Mouse (Mus musculus) inflammation-experienced regulatory T-cells, adult 6 months (primary cell): Measurements from ENCODE around the gene Senp7. TPM values are rescaled to one million over a fixed set of nuclear protein-coding genes. Genes with fewer than 3 reads are reported as not detected.
A peak's percentile ranks its signal among the peaks of the same experiment; 100 is the strongest.
"Not testable (repeated sequence)": the region's sequence is repeated elsewhere in the genome, so short reads cannot be mapped to it uniquely, and the experiment has no call there.

Source experiments
- ATAC-seq: one replicate; pipeline ENCODE4 v1.8.0; 2017
- polyA plus RNA-seq, 3 experiments: library from polyadenylated mRNA; unstranded; fragments of 100-300 nt; shearing (Covaris generic); gene quantifications; one replicate each; pipeline ENCODE4 v1.2.1; 2017

Senp7 gene
- polyA plus RNA-seq, 3 experiments from 2014 or later = 47.4 to 75.2 (median 62.0) TPM

GRCm38 (mm10) chr16:56068523-56069070 lies 20.5 kb downstream of the Senp7 start:
- ATAC-seq = no peak

DNA sequence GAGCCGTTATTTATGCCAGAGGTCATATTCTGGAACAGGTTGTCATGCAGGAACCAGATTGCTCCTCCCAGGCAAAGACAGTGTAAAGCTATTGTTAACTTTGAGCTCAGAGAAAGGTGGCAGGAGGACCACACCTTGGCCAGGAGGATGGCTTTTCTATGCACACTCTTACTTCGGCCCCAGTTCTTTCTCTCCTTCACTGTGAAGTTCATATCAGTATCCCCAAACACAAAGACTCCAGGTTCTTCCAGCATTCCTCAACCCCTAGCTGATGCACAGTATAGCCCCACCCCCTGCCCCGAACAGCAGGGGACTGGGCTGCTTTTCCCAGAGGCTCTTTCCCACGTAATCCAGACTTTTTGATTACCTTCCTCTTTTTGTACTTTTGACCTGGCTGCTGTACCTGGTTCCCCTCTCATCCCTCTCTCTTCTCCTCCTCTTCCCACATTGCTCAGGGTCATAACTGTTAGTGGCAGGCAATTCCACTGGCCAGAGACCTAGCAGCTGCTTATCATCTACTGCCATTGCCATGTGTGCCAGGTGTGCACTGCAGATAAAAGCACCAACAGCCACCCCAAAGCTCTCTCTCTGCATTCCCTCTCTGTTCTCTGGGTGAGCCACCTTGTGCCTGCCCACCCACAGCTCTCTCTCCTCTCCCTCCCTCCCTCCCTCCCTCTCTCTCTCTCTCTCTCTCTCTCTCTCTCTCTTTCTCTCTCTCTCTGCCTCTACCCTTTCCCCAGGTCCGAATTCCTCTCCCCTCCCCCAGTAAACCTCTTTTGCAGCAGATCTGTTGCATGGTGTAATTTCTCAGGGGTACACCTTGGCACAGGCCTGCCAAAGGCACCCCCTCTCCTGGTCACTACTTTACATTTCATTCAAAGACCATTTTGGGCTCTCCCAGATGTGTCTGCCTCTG lies 23.4 kb downstream of the Senp7 start:
- ATAC-seq = no peak

GRCm38 (mm10) chr16:56072533-56072932 lies 24.4 kb downstream of the Senp7 start:
- ATAC-seq = no peak

- ATAC-seq = not testable (repeated sequence)
These were observed 25.0 kb downstream of the Senp7 start for GRCm38 (mm10) chr16:56073150-56073549.

DNA sequence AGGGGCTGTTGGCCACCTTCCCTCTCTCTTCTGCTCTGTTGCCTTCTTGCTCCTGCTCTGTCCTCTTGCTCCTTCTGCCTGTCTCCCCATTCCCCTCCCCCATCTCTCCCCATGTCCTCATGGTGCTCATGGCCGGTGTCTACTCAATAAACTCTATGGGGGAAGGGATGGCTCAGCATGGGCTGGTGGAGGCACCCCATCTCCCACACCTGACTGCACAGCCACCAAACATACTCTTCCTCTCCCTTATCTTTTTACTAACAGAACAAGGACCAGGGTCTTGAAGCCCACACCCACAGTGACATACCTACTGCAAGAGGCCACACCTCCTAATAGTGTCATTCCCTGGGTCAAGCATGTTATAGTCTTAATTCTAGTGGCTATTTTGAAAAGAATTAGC lies 26.0 kb downstream of the Senp7 start:
- ATAC-seq = no peak

- ATAC-seq = peak; percentile 3
These were observed 26.4 kb downstream of the Senp7 start for GRCm38 (mm10) chr16:56074565-56074964.

GRCm38 (mm10) chr16:56075222-56076111 lies 27.3 kb downstream of the Senp7 start:
- ATAC-seq = peak; percentile 74

DNA sequence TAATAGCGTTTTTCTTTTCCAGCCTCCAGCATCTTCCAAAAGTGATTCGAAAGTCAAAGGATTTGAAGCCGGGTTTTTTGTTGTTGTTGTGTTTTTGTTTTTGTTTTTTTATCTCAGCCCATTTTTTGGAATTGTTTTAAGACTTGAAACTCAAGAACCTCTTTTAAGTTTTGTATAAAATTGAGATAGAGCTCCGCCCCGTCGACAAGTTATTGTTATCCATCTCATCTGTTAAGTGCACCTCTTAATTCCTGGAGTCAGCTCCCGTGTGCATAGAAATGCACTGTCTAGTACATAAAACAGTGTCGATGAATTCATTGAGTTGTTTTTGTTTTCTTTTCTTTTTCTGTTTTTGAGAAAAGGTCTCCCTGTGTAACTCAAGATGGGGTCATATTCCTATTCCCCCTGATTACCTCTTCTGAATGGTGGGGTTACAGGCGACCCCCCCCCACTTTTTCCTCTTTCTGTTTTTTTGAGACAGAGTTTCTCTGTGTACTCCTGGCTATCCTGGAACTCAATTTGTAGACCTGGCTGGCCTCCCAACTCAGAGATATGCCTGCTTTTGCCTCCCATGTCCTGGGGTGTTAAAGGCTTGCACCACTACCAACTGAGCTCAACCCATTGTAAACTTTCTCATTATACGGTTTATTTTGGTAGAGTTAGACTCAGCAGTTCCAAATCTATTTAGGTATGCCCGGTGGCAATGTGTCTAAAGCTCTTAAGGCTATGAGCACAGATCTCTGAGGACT lies 28.2 kb downstream of the Senp7 start:
- ATAC-seq = no peak

DNA sequence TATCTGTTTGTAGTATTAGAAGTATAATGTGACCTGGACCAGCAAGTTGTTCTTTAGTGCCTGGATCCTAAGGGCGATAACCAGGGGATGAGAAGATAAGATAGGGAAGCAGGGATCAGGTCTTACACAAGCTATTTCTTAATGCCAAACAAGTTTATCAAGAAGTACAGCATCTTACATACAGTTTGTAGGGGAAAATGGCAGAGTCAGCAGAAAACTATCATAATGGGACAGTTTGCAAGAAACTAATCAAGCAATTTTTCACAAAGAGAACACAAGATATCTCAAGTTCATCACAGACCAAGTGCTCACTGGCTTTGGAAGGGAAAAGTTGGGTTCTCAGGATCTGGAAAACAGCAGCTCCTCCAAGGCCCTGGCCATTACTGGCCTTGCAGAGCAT lies 31.3 kb downstream of the Senp7 start:
- ATAC-seq = no peak

GRCm38 (mm10) chr16:56081691-56082090 lies 33.6 kb downstream of the Senp7 start:
- peak; percentile 73 for ATAC-seq

GRCm38 (mm10) chr16:56086336-56086735 lies 38.2 kb downstream of the Senp7 start:
- no peak for ATAC-seq

DNA sequence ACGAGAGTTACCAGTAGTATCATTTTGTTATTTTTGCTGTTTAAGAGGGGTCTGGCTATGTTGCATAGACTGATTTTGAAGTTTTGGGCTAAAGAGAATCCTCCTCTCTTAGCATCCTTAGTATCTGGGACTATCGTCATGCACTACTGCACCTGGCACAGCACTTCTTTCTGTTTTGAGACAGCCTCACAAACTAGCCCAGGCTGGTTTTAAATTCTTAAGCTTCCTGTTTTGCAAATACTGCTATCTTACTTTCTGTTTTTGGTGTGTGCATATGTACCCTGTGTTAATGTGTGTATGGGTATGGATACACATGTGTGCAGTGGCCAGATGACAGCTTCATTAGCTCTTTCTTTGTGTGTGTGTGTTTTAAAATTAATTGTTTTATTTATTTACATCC lies 42.2 kb downstream of the Senp7 start:
- peak; percentile 78 for ATAC-seq

DNA sequence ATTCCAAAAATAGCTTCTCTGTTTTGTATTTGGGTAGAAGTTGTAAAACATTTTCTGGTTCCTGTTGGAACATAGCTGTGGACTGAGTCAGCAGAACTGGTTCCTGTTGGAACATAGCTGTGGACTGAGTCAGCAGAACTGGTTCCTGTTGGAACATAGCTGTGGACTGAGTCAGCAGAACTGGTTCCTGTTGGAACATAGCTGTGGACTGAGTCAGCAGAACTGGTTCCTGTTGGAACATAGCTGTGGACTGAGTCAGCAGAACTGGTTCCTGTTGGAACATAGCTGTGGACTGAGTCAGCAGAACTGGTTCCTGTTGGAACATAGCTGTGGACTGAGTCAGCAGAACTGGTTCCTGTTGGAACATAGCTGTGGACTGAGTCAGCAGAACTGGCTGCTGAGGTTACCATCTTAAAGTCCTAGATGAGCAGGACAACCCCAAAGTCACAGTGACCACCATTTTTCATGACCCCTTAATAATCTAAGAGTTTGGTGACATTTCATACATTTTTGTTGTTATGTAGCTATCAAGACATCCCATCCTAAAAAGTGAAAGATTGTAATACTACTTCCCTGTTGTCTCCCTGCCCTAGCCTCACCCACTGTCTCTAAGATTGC lies 48.4 kb downstream of the Senp7 start:
- not testable (repeated sequence) for ATAC-seq

GRCm38 (mm10) chr16:56115706-56116105 lies 67.6 kb downstream of the Senp7 start:
- no peak for ATAC-seq

GRCm38 (mm10) chr16:56116155-56116554 lies 68.0 kb downstream of the Senp7 start:
- no peak for ATAC-seq

DNA sequence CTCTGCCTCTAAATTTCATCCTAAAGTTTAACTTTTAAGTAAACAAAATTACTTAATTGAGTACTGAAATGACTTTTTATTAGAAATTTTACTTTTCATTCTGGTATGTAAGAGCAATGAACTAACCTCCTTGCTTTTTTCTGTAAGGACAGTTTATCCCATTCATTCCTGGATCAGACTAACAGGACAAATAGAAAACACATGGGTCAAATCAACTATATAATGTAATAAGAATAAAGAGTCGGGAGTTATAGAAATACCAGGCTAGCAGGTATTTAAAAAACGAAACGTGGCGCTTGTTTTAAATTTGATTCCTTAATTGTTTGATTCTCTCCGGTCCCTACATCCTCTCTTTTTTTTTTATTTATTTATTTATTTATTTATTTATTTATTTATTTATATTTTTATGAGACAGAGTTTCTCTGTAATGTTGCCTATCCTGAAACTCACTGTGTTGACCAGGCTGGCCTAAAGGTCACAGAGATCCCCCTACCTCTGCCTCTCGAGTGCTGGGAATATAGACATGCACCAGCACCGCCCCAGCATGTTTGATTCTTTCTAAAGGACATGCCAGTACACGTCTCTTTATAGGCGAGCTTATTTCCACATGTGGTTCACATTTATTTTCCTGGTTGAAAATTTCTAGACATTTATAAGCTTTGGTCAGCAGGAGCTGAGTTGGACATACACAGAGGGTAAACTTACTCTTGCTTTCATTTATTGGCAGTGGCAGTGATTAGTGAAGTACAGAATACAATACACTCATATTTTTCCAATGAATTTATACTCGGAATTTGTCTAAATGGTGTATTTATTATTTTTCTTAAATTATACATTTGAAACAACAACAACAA lies 69.4 kb downstream of the Senp7 start:
- no peak for ATAC-seq

DNA sequence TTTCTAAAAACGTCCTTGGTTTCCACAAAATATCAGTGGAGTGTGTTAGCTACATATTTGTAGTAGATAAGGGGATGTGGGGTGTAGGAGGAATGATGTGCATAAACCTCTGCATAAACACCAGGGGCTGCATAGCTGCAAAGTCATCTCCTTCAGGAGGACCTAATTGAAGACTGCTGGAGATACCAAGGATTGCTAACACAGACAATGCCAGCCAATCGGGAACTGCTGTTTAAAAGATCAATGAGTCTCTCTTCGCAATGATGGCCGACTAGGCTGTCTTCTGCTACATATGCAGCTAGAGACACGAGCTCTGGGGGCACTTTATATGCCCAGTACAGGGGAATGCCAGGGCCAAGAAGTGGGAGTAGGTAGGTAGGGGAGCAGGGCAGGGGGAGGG lies 74.4 kb downstream of the Senp7 start:
- no peak for ATAC-seq

GRCm38 (mm10) chr16:56124045-56124444 lies 75.9 kb downstream of the Senp7 start:
- ATAC-seq = no peak

DNA sequence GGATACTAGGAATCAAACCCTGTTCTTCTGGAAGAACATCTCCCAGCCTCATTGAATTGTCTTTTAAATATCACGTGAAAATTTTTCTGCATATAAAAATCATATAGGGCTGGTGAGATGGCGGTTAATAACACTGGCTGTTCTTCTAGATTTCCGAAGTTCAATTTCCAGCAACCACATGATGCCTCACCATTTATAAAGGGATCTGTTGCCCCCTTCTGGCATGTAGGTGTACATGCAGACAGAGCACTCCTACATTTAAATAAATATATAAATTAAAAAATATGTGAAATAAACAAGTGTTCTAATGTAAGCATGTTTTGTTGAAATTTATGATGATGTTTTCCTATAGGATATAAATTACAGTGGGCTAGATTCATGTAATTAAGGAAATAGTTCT lies 83.5 kb downstream of the Senp7 start:
- peak; percentile 92 for ATAC-seq

GRCm38 (mm10) chr16:56134149-56134548 lies 86.0 kb downstream of the Senp7 start:
- no peak for ATAC-seq

GRCm38 (mm10) chr16:56137672-56138071 lies 89.5 kb downstream of the Senp7 start:
- not testable (repeated sequence) for ATAC-seq
